Mouse (Mus musculus): ENCODE measurements around the gene Scel.

Scel gene

GRCm38 (mm10) chr14:103513473-103513811, 300 bp downstream of the Scel start:
- DNase-seq (ENCODE audit: low spot score in 2 of 2): no peak

GRCm38 (mm10) chr14:103515419-103515818, 2.3 kb downstream of the Scel start:
- DNase-seq (ENCODE audit: low spot score in 2 of 2): no peak

- no peak for DNase-seq (ENCODE audit: low spot score in 2 of 2)
These were observed 13.1 kb downstream of the Scel start for GRCm38 (mm10) chr14:103526286-103526685.

- no peak for DNase-seq (ENCODE audit: low spot score in 2 of 2)
These were observed 16.7 kb downstream of the Scel start for GRCm38 (mm10) chr14:103529733-103530367.

GRCm38 (mm10) chr14:103531722-103532341, 18.7 kb downstream of the Scel start:
- DNase-seq (ENCODE audit: low spot score in 2 of 2): no peak

- DNase-seq (ENCODE audit: low spot score in 2 of 2): no peak
These were observed 22.4 kb downstream of the Scel start for GRCm38 (mm10) chr14:103535511-103536024.

- no peak for DNase-seq (ENCODE audit: low spot score in 2 of 2)
These were observed 23.2 kb downstream of the Scel start for GRCm38 (mm10) chr14:103536334-103536733.

DNA sequence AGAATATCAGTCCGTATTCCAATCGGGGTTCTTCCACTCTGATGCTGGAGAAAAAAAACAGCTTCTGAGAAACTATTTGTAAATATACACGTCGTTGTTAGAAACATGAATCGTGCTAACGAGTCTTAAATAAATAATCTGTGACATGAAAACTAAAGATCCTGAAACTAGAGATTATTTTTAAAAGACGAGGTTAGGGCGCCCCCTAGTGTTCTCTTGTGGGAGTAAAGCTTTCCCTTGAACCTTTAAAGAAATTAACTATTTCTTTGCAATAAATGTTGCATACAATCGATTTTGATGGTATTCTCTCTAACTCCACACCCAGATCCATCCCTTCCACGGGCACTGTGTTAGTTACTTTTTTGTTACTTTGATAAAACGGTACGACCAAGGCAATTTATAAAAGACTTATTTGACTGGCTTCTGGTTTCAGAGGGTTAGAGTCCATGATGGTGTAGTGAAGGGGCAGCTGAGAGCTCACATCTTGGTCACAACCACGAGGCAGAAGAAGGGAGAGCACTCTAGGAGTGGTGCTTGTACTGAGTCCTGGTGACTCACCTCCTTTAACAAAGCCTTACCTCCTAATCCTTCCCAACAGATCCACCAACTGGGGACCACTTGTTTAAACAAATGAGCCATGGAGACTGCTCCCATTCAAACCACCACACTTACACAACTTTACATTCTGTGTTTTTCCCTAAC, 24.4 kb downstream of the Scel start:
- DNase-seq (ENCODE audit: low spot score in 2 of 2): peak; percentile 5 to 42

- peak in 1 of 2 experiments; percentile 4 for DNase-seq (ENCODE audit: low spot score in 2 of 2)
These were observed 26.7 kb downstream of the Scel start for GRCm38 (mm10) chr14:103539796-103540195.

DNA sequence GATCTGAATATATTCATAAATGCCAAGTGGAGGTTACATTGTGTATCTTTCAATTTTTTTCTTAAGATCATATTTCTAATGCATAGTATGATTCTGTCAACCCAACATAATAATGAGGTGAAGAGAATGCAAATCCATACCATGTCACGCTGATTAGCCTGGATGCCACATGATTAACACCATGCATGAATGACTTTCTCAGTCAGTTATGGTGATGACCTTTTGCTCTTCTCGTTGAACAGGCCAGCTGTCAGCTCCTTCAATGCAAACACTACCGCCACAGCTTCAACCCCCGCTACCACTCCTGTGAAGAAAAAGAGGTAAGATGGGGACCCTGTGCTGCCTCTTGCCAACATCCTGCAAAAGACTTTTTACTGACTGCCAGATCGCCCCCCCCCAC, 28.5 kb downstream of the Scel start:
- no peak for DNase-seq (ENCODE audit: low spot score in 2 of 2)

DNA sequence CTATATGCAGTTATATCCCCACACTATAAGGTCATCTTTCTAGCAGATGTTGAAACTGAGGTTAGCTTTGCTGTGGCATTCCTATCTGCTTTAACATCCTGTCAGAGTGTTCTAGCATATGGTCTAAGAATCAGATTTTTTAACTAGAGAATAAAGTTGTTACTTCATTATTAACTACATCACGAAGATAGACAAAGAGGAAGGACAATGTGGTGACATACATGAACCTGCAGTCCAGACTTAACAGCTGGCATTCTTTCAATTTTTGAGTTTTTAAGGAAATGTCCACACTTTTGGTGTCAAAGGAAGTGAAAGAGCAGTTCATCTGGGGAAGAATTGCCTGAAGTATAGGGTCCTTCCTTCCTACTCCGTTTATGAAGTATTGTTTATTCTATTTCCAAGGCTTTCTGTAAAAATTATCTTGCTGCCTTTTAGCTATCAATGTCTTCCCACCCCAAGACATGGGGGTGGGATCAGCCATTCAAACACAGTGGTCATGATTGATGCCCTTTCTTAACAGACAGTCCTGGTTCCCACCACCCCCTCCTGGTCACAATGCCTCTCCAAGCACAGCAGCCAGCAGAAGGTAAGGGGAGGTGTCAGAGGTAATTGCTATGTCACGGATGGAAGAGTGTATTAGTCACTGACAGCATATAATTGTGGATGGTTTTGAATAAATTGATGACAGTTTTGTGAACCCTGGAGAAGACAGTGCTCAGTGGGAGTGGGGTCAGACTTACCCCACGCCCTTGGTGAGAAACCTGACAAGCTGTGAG, 30.4 kb downstream of the Scel start:
- no peak for DNase-seq (ENCODE audit: low spot score in 2 of 2)

- DNase-seq (ENCODE audit: low spot score in 2 of 2): no peak
These were observed 32.6 kb downstream of the Scel start for GRCm38 (mm10) chr14:103545734-103546133.

- no peak for DNase-seq (ENCODE audit: low spot score in 2 of 2)
These were observed 33.1 kb downstream of the Scel start for GRCm38 (mm10) chr14:103546246-103546645.

DNA sequence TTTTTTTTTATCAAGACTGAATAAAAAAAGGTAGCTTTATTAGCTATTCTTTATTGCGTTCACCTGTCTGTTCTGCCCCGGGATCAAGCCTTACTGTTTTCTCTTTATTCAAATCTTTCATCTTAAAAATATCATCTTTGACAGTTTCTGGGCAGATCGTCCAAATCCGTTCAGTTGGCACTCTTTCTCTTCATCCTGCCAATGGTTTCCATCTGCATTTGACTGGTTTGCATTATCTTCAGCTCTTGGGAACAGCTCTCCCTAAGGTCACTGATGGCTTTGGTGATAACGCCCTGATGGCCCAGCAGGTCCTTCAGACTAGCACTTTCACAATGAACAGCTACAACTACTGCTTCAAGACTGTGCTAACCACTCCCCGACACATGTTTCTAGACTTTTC, 35.1 kb downstream of the Scel start:
- no peak for DNase-seq (ENCODE audit: low spot score in 2 of 2)

DNA sequence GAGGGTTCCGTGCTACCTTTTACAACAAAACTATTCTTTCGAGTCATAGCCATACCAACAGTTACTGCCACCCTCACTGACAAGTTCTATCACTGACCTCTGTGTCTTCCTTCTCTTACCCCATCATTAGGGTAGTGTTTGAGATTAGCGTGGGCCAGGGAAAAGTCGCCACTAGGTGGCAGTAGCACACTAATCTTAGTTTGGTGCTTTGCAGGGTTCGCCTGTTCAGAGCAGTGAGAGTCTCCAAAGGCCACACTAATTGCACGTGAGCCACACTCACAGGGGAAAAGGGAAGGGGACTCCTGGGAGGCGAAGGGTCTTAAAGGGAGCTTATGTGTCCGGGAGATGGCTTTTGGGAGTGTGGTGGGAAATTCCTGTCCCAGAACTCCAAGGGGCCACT, 37.3 kb downstream of the Scel start:
- DNase-seq (ENCODE audit: low spot score in 2 of 2): peak; percentile 43 to 50

- no peak for DNase-seq (ENCODE audit: low spot score in 2 of 2)
These were observed 37.8 kb downstream of the Scel start for GRCm38 (mm10) chr14:103550921-103551320.

DNA sequence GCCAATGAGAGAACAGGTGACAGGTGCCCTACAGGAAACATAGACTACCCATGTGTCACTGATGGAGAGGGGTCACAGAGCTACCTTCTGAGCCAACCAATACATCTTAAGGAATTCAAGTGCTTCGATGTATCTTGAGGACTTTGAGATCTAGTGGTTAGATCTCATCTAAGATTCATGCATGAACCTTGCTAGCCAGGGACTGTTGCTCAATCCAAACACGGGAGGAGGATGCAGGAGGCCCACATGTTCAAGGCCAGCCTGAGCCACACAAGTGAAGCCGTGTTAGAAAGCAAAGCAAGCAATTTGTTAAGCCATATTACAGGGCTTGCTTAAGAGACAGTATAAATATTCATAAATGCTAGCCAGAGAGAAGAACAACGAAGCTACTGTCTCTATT, 38.8 kb downstream of the Scel start:
- DNase-seq (ENCODE audit: low spot score in 2 of 2): no peak

DNA sequence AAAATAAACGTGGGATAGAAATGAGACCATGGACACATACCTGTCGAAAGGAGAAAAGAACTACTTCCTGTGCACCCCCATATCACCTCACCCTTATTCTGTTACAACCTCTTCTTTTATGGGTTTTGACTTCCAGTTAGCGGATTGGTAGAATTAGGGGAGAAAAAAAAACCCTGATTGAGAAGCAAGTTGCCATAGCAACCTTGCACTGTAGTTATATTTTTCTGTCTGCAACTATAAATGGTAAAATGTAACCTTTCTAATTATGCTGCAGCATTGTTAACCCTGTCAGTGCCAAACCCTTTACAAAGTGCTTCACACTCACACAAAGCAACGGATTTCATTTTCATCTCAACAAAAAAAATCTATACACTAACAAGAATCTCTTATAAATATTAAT, 39.2 kb downstream of the Scel start:
- no peak for DNase-seq (ENCODE audit: low spot score in 2 of 2)

- DNase-seq (ENCODE audit: low spot score in 2 of 2): no peak
These were observed 43.5 kb downstream of the Scel start for GRCm38 (mm10) chr14:103556609-103557008.

- DNase-seq (ENCODE audit: low spot score in 2 of 2): no peak
These were observed 48.4 kb downstream of the Scel start for GRCm38 (mm10) chr14:103561383-103562096.

DNA sequence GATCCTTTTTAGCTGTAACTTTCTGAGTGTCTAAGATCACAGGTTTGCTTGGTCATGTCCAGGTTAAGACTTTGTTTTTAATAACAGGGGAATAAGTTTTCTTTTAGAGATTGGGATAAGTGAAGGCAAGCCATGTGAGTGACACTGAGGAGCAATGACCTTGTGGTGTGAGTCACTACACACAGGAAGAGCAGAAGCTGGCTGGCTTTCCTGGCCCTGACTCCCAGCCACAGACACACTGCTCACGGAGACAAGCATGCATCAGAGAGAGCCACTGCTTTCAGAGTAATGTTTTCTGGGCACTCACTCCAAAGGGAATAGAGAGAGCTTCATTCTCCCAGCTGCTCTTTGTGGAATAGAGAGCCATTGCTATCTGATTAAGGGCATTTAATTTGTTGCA, 54.8 kb downstream of the Scel start:
- no peak for DNase-seq (ENCODE audit: low spot score in 2 of 2)

GRCm38 (mm10) chr14:103568433-103568832, 55.3 kb downstream of the Scel start:
- no peak for DNase-seq (ENCODE audit: low spot score in 2 of 2)

Measured in spleen, postnatal 36 days (tissue).